Mouse (Mus musculus) skeletal muscle tissue, adult 2 months (tissue): ENCODE measurements around the gene Muc2.
A peak's percentile ranks its signal among the peaks of the same experiment; 100 is the strongest.
"Not testable (repeated sequence)": the region's sequence is repeated elsewhere in the genome, so short reads cannot be mapped to it uniquely, and the experiment has no call there.

Source experiments
- DNase-seq: peaks from one replicate; pipeline ENCODE4 v3.0.0-alpha.2; 2012; ENCODE audit warnings: low read depth, low spot score

Muc2 gene

DNA sequence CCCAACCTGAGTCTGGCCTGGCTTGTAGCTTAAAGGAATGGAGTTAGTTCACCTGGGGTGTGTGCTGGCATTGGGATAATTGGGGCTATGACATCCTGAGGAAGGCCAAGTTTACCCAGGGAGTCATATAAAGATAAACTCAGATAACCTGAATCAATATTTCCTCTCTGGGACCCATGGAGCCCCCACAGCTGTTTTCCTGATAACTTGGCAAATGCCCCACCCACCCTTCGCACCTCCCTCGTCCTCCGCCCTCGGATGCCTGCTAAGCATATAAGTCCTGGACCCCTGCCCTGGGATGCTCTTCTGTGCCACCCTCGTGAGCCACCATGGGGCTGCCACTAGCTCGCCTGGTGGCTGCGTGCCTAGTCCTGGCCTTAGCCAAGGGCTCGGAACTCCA lies at the start of gene Muc2:
Gene Muc2 (plus strand): TSS at position 301 of the 400 bp plus-strand sequence.
- no peak for DNase-seq

DNA sequence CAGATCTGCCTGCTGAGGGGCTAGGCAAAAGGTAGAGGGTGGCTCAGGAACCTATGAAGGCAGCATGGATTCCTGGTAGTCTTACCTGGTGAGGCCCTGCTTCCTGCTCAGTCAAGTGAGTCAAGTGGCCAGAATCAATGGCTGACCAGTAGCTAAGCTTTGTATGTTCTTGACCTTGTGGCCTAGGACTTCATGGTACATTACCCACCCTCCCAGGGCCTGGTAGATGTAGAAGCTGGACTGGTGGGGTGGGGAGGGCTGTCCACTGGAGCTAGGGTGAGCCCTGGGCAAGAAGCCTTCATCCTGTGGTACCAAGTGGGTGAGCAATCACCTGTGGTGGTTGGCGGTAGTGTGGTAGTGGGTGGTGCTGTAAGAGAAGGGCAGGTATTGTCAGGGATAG lies 47.8 kb upstream of the Muc2 start:
- no peak for DNase-seq

DNA sequence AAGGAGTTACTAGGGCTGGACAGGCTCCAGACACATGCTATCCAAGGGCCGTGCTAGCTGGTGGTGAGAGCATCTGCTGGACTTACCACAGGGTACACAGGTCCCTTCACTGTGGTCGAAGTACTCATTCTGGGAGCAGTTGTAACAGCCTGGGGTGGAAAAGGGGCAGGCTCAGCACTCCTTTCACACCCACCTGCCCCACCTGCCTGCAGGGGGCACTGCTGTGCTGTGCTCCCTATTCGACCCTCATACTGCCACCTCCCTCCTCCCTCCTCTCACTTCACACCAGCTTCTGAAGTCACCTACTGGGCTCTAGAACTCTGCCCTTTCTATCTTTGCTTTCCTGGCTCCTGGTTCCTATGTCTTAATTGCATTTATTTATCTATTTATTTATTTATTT lies 47.0 kb upstream of the Muc2 start:
- no peak for DNase-seq

DNA sequence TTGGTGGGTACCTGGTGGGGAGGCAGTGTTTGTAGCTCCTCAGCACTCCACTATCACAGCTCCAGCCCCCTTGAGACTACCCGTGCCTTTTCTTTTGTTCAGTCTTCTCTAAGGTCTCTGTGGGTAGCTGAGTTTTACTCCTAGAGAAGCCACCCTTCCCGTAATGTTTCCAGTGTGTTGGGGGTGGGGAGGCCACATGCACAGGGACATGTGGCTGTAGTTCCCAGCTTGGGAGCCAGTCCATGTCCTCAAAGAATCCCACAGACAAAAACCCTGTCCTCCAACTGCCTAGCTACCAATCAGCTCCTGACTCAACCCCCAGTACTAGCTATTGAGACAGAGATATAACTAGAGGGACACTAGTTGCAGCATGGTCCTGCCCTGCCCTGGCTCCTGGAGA lies 43.1 kb upstream of the Muc2 start:
- DNase-seq: no peak

DNA sequence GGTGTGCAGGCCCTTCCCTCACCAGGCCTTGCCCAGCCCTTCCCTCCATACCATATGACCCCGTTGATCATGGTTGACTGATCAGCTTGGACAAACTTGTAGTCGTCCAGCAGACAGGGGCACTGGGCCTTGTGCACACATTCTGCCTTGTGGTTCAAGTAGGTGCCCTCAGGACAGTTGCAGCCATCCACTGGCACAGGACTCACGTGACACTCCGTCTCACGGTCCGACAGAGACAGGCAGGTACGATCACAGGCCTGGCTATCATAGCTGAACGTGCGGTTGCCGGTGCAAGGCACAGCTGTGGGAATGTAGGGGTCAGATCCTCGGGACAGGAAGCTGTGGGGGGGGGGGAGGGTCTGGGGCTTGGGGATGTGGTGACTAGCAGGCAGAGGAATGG lies 42.3 kb upstream of the Muc2 start:
- DNase-seq: no peak

DNA sequence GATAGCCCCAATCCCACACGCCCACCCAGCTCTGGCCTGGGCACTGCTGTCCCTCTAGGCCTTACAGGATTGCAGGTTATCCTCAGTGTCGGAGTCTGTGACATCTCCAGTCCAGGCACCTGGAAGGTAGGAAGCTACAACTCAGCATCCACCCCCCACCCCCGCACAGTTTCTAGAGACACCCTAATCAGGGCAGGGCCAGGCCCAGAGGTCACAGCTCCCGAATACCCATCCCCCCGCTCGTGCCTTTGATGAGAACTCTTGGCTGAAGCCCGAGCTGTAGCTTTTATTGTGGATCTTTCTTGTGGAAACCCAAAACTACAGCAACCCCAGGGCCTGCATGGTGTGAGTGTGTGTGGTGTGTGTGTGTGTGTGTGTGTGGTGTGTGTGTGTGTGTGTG lies 37.9 kb upstream of the Muc2 start:
- DNase-seq: no peak

DNA sequence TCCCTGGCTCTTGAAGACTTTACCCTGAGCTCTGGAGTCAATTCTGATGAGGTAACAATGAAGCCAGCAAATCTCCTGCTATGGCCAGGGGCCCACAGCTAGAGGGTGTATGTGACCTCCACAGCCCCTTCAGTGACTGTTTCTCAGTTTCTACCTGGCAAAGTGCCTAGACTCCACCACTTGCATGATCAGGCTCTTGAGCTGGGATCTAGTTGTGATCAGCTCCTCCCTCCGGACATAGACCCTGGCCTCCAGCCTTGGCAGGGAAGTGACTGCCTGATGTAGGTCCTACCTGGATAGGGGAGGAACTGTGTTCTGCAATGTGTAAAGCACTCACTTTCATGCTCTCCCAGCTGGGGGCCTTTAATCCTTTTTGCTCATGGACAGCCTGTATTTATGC lies 29.8 kb upstream of the Muc2 start:
- DNase-seq: no peak

DNA sequence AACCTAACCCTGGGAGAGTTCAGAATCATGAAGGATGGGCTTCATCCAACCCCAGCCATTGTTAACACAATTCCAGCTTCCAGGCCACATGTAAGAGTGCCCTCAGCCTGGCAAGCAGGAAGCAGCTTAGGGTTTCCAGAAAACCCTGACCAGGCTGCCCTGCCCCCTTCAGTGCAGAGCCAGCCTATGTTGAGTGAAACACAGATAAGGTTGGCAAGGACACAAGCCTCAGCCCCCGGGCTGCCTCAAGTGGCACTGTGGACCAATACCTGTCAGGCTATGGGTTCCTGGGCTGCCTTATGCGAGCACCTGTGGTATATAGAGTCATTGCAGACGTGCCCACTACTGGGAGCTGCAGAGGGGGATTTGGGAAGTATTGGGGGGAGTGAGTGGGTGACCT lies 28.7 kb upstream of the Muc2 start:
- no peak for DNase-seq

DNA sequence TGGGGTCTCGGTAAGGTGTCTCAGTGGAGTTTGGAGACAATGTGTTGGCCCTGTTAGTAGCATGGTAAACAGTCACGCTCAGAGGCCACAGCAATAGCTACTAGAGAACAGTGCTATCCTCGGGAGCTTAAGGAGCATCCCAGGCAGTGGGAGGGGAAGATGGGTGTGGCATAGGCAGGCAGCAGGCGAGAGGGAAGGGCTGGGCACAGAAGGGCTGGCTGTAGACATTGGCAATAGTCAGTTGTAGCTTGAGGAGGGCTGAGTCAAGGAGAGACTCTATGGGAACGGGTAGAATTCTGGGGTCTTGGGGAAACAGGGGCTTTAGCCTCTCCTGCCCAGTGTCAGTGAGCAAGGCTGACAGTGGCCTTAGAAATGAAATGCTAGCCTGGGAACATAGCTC lies 27.9 kb upstream of the Muc2 start:
- no peak for DNase-seq

DNA sequence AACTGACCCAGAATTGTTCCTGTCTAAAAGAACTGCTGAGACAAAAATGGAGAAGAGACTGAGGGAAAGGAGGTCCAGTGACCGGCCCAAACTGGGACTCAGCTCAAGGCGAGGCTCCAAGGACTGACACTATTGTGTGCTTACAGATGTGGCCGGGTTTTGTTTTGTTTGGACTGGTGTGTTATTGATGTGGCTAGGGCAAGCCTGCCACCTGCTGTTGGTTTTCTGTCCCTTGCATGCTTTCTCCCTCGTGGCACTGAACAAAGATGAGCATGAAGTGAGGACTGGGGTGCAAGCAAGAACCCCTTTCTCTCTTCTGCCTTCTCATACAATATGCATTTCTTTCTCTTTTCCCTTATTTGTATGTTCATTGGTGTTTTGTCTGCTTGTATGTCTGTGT lies 23.9 kb upstream of the Muc2 start:
- DNase-seq: peak; percentile 25

DNA sequence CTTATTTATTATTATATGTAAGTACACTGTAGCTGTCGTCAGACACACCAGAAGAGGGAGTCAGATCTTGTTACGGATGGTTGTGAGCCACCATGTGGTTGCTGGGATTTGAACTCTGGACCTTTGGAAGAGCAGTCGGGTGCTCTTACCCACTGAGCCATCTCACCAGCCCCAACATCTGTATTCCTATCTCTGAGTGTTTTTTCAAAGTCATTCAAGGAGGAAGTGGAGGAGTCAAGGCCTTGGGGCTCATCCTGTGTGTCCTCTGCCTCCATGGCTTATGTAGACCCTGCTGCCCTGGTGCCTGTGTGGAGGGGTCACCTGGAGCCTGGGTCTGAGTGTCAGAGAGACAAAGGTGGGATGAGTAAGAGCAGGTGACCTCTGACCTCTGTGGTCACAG lies 21.0 kb upstream of the Muc2 start:
- DNase-seq: not testable (repeated sequence)

DNA sequence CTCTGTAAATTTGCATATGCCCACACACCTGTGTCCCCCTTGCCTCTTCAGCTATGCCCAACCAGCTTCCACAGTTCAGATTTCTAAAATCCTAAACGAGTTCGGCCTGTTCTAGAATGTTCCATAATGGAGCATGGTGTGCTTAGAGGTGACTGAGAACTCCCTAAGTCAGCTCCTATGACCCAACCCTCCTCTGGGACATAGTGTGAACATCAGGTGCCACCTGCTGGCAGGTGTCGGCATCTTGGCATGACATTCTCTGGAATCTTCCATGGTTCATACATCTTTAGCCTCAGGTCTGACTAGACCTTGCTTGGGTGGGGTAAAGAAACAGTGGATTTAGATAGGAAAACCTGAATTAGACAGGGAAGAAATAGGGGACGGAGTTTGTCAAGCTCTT lies 19.1 kb upstream of the Muc2 start:
- DNase-seq: peak; percentile 10

DNA sequence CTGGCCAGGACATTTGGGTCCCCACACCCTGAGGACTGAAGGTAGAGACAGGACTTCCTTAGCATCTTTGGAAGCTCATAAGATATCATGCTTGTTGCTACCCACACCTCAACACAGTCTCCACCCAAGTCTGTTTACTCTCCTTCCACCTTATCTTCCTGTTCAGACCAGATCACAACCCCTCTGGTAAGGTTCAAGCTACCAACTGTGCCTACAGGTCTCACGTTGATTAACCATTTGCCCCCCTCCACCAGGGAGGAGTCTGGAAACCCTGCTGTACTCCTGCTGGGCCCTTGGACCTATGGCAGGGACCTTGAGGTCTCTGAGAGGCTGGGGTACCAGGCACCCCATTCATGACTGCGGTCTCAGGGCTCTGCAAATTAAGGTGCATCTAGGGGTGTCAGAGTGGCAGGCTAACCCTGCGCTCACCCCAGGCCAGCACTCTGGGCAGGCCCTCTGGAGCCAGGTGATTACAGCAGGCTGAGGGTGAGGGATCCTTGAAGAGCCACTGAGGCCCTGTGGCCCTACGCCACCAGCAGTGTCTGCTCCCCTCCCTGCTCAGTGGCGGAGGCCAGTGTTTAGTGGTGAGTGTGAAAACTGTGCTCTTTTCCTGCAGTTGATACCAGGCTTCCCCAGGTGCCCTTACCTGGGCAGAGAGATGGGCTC lies 18.4 kb upstream of the Muc2 start:
- DNase-seq: no peak

DNA sequence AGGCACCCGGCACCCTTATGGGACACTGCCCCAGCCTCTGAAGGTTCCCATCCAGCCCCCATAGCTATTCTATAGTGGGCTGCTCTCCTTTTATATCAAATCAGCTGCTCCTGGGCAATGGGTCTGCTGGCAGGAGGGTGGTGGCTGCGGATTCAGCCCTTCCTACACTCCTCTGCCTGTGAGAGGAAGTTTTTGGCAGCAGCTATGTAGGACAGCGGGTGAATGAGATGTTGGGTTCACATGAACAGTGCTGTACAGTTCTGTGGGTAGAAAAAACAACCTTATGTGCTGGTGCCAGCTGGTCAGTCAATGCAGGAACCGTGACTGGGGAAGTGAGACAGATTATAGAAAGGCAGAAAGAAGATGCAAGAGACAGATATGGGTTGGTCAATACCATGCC lies 11.2 kb upstream of the Muc2 start:
- DNase-seq: no peak

DNA sequence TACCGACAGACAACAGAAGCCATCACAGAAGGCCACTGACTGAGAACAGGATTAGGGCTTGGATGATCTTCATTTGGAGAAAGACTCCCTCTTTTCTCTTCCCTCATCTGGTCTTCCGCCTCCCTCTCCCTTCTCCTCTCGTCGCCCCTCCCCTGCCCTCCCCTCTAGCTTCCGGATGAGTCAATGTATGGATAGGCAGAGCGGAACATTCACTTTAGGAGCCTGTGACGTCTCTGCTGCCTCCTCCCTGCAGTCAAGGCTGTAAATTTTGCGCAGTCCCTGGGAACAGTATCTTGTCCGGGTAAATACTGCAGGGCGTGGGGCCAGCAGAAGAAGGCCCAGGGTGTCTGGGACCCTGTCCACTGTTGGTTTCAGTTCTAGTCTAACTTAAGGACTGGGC lies 2.8 kb upstream of the Muc2 start:
- DNase-seq: no peak

DNA sequence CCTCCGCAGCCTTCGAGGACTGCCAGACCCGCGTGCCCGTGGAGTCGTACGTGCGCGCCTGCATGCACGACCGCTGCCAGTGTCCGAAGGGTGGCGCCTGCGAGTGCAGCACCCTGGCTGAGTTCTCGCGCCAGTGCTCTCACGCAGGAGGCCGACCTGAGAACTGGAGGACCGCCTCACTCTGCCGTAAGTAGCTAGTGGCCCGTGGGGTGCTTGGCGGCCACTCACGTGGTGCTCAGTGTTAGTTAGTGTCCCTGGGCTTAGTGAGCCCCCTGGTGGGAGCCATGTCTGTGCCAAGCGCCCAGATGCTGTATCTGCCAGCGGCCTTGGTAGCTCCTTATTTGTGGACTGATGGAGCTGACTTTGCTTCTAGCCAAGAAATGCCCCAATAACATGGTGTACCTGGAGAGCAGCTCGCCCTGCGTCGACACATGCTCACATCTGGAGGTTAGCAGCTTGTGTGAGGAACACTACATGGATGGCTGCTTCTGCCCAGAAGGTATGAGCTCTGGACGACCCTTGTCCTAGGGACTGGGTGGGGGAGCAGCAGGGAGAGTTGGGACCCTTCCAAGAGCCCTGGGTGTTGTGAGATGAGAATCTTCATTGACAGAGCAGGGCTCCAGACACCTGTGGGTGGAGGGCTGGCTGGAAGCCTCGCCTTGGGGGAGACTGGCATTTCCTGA lies 3.6 kb downstream of the Muc2 start:
- no peak for DNase-seq

DNA sequence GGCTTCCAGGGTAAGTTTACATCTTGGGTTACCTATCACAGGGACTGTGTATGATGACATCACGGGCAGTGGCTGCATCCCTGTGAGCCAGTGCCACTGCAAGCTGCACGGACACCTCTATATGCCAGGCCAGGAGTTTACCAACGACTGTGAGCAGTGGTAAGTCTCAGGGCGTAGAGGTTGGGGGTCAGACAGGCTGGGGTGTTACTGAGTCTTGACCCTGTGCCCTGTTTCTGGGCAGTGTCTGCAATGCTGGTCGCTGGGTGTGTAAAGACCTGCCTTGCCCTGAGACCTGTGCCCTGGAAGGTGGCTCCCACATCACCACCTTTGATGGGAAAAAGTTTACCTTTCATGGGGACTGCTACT lies 4.1 kb downstream of the Muc2 start:
- no peak for DNase-seq

DNA sequence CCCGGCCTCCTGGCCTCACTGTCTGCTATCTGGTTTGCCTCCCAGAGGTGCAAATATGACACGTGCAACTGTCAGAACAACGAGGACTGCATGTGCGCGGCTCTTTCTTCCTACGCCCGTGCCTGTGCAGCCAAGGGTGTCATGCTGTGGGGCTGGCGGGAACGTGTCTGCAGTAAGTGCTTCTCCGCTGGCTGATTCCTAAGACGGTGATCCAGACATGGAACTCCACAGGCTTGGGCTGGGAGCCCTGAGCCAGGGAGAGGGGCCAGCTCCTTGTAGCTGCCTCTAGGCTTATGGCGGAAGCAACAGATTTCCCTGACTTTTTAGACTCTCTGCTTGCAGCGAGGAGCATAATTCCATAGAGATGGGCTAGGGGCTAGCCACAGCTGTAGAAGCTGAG lies 6.4 kb downstream of the Muc2 start:
- no peak for DNase-seq

DNA sequence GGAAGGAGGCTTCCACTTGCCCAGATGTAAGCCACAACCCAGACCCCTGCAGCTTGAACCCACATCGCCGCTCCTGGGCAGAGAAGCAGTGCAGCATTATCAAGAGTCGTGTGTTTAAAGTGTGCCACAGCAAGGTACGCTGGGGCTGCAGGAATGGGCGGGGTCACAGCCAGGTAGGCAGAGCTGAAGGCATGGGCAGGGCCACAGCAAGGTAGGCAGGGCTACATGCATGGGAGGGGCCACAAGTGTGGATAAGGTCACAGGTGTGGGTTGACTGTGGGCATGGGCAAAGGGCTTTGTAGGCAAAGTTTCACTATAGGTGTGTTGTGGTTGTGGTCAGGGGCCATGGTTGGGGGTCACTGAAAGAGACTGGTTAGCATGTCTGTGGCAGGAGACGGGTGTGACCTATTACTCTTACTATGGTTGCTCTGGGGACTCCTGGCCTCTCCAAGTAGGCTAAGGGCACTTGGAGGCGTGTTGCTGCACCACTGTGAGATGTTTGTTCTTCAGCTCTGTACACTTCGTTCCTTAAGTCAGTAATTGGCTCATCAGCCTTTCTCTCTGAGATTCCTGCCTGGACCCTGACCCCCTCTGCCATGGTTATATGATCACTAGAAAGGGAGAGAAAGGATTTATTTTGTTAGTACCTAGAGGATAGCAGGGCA lies 9.5 kb downstream of the Muc2 start:
- no peak for DNase-seq

DNA sequence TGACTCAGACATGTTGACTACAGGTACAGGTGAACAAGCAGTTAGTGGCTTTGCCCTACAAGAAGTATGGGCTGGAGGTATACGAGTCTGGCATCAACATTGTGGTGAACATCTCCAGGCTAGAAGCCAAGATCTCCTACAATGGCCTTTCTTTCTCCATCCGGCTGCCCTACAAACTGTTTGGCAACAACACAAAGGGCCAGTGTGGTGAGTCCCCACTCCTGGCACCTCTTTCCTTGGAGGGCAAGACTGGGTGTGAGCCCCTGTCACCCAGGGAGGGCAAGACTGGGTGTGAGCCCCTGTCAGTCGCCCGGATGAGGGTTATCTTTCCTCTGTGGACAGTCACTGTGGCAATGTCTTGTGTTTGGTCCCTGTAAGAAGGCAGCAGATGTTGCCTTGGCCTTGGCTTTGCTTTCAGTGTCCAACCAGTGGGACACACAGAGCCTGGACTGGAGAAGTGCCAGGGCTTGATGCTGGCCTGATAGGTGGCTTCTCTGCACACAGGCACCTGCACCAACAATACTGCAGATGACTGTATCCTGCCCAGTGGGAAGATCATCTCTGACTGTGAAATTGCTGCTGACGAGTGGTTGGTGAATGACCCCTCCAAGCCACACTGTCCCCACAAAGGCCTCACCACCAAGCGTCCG lies 57.4 kb downstream of the Muc2 start:
- DNase-seq: no peak

DNA sequence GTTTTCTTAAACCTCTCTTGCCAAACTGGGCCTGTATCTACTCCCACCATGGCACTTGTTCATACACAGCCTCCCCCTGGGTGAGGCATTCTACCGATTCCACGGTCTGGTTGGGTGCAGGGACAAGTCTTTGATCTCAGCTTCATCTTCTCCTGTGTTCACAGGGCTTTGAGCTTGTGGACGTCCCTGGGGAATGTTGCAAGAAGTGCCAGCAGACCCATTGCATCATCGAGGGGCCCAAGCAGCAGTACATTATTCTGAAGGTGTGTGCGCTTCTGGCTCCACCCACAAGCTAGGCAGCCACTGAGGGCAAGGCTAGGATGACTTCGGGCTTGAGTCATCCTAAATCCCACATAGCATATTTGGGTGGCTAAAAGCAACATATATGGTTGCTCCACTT lies 62.4 kb downstream of the Muc2 start:
- no peak for DNase-seq

DNA sequence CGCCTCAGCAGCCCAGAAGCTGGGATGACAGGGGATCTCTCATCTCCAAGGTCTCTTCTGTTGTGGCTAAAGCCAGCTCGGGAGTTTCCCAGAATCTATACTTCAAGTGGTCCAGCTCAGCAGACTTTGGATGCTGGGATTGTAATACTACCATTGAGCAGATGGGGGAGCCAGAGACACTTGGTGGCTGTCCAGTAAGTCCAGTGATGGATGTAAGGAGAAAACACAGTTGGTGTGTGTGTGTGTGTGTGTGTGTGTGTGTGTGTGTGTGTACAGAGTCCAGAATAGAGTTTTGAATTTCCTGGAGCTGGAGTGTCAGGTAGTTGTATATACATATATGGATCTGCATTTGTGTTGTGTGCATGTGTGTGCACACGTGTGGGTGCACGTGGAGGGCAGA lies 65.7 kb downstream of the Muc2 start:
- DNase-seq: peak; percentile 40

DNA sequence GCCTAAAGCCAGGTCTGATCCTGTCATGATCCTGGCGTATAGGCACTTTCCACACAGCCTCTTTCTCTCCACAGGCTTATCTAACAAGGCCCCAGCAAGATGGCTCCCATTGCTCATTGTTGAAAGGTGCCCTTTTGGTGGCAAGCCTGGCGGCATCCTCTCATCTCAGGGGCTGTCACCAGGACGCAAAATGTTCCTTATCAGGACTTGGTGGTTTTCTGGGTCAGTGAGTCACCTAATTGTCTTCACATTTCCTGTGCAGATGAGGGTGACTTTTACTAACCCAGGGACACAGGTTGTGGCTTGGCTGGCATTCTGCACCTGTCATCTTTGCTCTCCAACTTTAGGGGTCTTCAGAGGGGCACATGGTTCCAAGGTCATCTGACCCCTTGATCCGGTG lies 68.2 kb downstream of the Muc2 start:
- DNase-seq: no peak
